Mouse (Mus musculus): Measurements from ENCODE around the gene Trpc7.

DNA sequence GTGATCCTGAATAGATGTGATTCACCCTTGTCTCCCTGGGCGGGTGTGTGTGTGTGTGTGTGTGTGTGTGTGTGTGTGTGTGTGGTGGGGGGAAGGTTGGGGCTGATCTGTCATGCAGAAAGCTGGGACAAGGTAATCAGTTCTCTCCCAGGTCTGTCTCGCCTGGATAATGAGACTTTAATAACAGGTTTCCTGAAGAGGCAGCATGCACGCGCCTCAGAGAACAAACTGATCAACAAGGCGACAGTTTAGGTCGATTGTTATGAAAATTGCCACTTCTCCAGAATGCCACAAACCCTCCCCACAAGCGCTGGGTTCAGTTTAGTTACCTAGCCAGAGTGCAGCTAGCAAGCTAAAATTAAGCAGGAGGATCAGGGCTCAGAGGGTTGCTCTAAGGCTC, 101.4 kb downstream of the Trpc7 start:
- no peak for TF ChIP-seq CTCF (IDR thresholded peaks at IDR 0.05; ENCODE audit: extremely low read depth, insufficient read length, insufficient replicate concordance, low read depth, low read length)
- TF ChIP-seq POLR2A (IDR thresholded peaks at IDR 0.05; ENCODE audit: low read depth, low read length), result no peak
